Mouse (Mus musculus): ENCODE data around the gene Enox1.

GRCm38 (mm10) chr14:77346296-77346695 lies 189.7 kb downstream of the Enox1 start:
- no peak for TF ChIP-seq CTCF (IDR thresholded peaks at IDR 0.05)
- no peak for TF ChIP-seq EP300 (IDR thresholded peaks at IDR 0.05; ENCODE audit: insufficient read depth, low read depth, low read length)
- no peak for TF ChIP-seq POLR2A (IDR thresholded peaks at IDR 0.05; ENCODE audit: insufficient read depth, low read depth, low read length)
